Mouse (Mus musculus): ENCODE results near the gene Hcfc1r1. TPM values are rescaled to one million over a fixed set of nuclear protein-coding genes. Genes with fewer than 3 reads are reported as not detected.

Hcfc1r1 gene
- 39.1 and 42.7 TPM in 2 replicates for total RNA-seq (2015)
- total RNA-seq (2017): 17.8 and 20.2 TPM in 2 replicates

GRCm38 (mm10) chr17:23673424-23674073 lies at the start of gene Hcfc1r1, which contains the start of gene Thoc6:
Gene Hcfc1r1 (plus strand): TSS chr17:23673596.
Gene Thoc6 (minus strand): TSS chr17:23673882.
- ATAC-seq (replicated peaks; ENCODE audit: poor library complexity): peak; percentile 77

GRCm38 (mm10) chr17:23627813-23628212 lies 45.6 kb upstream of the Hcfc1r1 start:
- no peak for ATAC-seq (replicated peaks; ENCODE audit: poor library complexity)

GRCm38 (mm10) chr17:23630195-23631020 lies 43.0 kb upstream of the Hcfc1r1 start:
- ATAC-seq (replicated peaks; ENCODE audit: poor library complexity): peak; percentile 98

GRCm38 (mm10) chr17:23631241-23631640 lies 42.2 kb upstream of the Hcfc1r1 start:
- ATAC-seq (replicated peaks; ENCODE audit: poor library complexity): no peak

GRCm38 (mm10) chr17:23644613-23645495 lies 28.5 kb upstream of the Hcfc1r1 start, which contains the start of gene Mmp25:
Gene Mmp25 (minus strand): TSS chr17:23645277.
- ATAC-seq (replicated peaks; ENCODE audit: poor library complexity): peak; percentile 79

- ATAC-seq (replicated peaks; ENCODE audit: poor library complexity): no peak
These were observed 27.5 kb upstream of the Hcfc1r1 start for GRCm38 (mm10) chr17:23645894-23646293.

GRCm38 (mm10) chr17:23651363-23651762 lies 22.0 kb upstream of the Hcfc1r1 start:
- ATAC-seq (replicated peaks; ENCODE audit: poor library complexity): no peak

GRCm38 (mm10) chr17:23653324-23653723 lies 20.1 kb upstream of the Hcfc1r1 start:
- ATAC-seq (replicated peaks; ENCODE audit: poor library complexity): 0 out of 2 replicates have a peak, but pooled peaks have one; percentile 45

GRCm38 (mm10) chr17:23654001-23654400 lies 19.4 kb upstream of the Hcfc1r1 start:
- ATAC-seq (replicated peaks; ENCODE audit: poor library complexity): peak; percentile 33; the same call in 1 of the 2 replicates

- ATAC-seq (replicated peaks; ENCODE audit: poor library complexity): peak; percentile 68
These were observed 19.0 kb upstream of the Hcfc1r1 start for GRCm38 (mm10) chr17:23654410-23654809.

GRCm38 (mm10) chr17:23658450-23658849 lies 14.9 kb upstream of the Hcfc1r1 start:
- no peak for ATAC-seq (replicated peaks; ENCODE audit: poor library complexity)

- peak; percentile 52 for ATAC-seq (replicated peaks; ENCODE audit: poor library complexity)
These were observed 13.1 kb upstream of the Hcfc1r1 start, which contains the start of gene Bicdl2 for GRCm38 (mm10) chr17:23660117-23660875. Gene Bicdl2 (plus strand): TSS chr17:23660506.

- peak; percentile 45; the same call in 1 of the 2 replicates for ATAC-seq (replicated peaks; ENCODE audit: poor library complexity)
These were observed 12.6 kb upstream of the Hcfc1r1 start for GRCm38 (mm10) chr17:23660876-23661200.

- peak; percentile 33 for ATAC-seq (replicated peaks; ENCODE audit: poor library complexity)
These were observed 11.9 kb upstream of the Hcfc1r1 start for GRCm38 (mm10) chr17:23661526-23661925.

- peak; percentile 74 for ATAC-seq (replicated peaks; ENCODE audit: poor library complexity)
These were observed 8.8 kb upstream of the Hcfc1r1 start for GRCm38 (mm10) chr17:23664556-23665021.

- no peak for ATAC-seq (replicated peaks; ENCODE audit: poor library complexity)
These were observed 7.9 kb upstream of the Hcfc1r1 start for GRCm38 (mm10) chr17:23665511-23665910.

- ATAC-seq (replicated peaks; ENCODE audit: poor library complexity): no peak
These were observed 2.8 kb upstream of the Hcfc1r1 start for GRCm38 (mm10) chr17:23670516-23671074.

GRCm38 (mm10) chr17:23671519-23671918 lies 1.9 kb upstream of the Hcfc1r1 start:
- ATAC-seq (replicated peaks; ENCODE audit: poor library complexity): no peak

GRCm38 (mm10) chr17:23672761-23673160 lies 635 bp upstream of the Hcfc1r1 start:
- ATAC-seq (replicated peaks; ENCODE audit: poor library complexity): no peak

All from megakaryocyte progenitor cell, adult 5-6 weeks (primary cell).